Mouse (Mus musculus) ES-E14 (cell line): Measurements from ENCODE around the gene Elmo1. TPM values are rescaled to one million over a fixed set of nuclear protein-coding genes. Genes with fewer than 3 reads are reported as not detected.

Experiments
- DNase-seq: peaks from one replicate; pipeline ENCODE4 v3.0.0-alpha.2; 2013; ENCODE audit warnings: low read depth, low spot score
- H3K27ac ChIP-seq: 2 replicates; pipeline ENCODE4 v1.5.1; 2012; ENCODE audit warnings: low read depth, mild to moderate bottlenecking, low read length, moderate library complexity, mixed read lengths; ENCODE audit not compliant: poor library complexity, insufficient read depth, severe bottlenecking
- H3K36me3 ChIP-seq: 2 replicates; pipeline ENCODE4 v1.6.1; 2012; ENCODE audit warnings: mild to moderate bottlenecking, low read length, moderate library complexity, mixed read lengths; ENCODE audit not compliant: control insufficient read depth, poor library complexity, insufficient read depth, severe bottlenecking
- H3K4me1 ChIP-seq, 2 experiments: fragments of 150-350 bp in 1 of 2; sonication (generic) in 1 of 2; 2 replicates each; pipeline ENCODE4 v1.6.1; 2012; ENCODE audit warnings: low read length in 2 of 2, mild to moderate bottlenecking in 1 of 2, mixed read lengths in 1 of 2; ENCODE audit not compliant: control insufficient read depth in 2 of 2, insufficient read depth in 2 of 2, poor library complexity in 1 of 2
- H3K4me3 ChIP-seq, 2 experiments: fragments of 150-350 bp in 1 of 2; sonication (generic) in 1 of 2; 2 replicates each; pipeline ENCODE4 v1.5.1; 2012; ENCODE audit warnings: low read length in 2 of 2, low read depth in 1 of 2, mild to moderate bottlenecking in 1 of 2, mixed read lengths in 1 of 2; ENCODE audit not compliant: insufficient read depth in 1 of 2, poor library complexity in 1 of 2, severe bottlenecking in 1 of 2
- H3K9ac ChIP-seq: 2 replicates; pipeline ENCODE4 v1.6.1; 2012; ENCODE audit warnings: low read depth, mild to moderate bottlenecking, low read length, mixed read lengths; ENCODE audit not compliant: poor library complexity, insufficient read depth, severe bottlenecking
- H3K9me3 ChIP-seq: fragments of 150-350 bp; sonication (generic); 2 replicates; pipeline ENCODE4 v1.6.1; 2012; ENCODE audit warnings: low read depth, mild to moderate bottlenecking, low read length; ENCODE audit not compliant: control insufficient read depth, insufficient read depth
- CHD2 ChIP-seq: IDR thresholded peaks from 2 replicates; pipeline ENCODE4 v1.6.1; 2014; ENCODE audit warnings: mild to moderate bottlenecking, low read depth, low read length, inconsistent platforms
- HCFC1 ChIP-seq: IDR thresholded peaks from 2 replicates; pipeline ENCODE4 v1.6.1; 2012; ENCODE audit warnings: low read length, inconsistent platforms, borderline replicate concordance; ENCODE audit not compliant: insufficient read depth
- MAFK ChIP-seq: IDR thresholded peaks from 2 replicates; pipeline ENCODE4 v1.6.1; 2014; ENCODE audit warnings: mild to moderate bottlenecking, low read depth, low read length, inconsistent platforms; ENCODE audit not compliant: insufficient read depth
- ZC3H11A ChIP-seq: IDR thresholded peaks from 2 replicates; pipeline ENCODE4 v1.6.1; 2012; ENCODE audit warnings: low read depth, mild to moderate bottlenecking, inconsistent platforms, low read length, borderline replicate concordance
- ZNF384 ChIP-seq: IDR thresholded peaks from 2 replicates; pipeline ENCODE4 v1.6.1; 2012; ENCODE audit warnings: low read depth, low read length, inconsistent platforms
- in situ Hi-C, 2 experiments: fragments of 600-800 bp; cut with MboI; formaldehyde crosslinking; loops; one replicate each; pipeline ENCODE4 v1.15.1; 2025; ENCODE audit warnings: low sequenced_read_pairs in 2 of 2, inconsistent platforms in 1 of 2; ENCODE audit not compliant: unreplicated experiment in 2 of 2
- total RNA-seq: library from RNA; depleted of rRNA; stranded (reverse); fragments of 300-350 nt; gene quantifications from 2 replicates; pipeline ENCODE4 v1.2.3, GENCODE M21; 2012

The Elmo1 gene
- total RNA-seq, 1 experiment = 3.7 TPM

DNA sequence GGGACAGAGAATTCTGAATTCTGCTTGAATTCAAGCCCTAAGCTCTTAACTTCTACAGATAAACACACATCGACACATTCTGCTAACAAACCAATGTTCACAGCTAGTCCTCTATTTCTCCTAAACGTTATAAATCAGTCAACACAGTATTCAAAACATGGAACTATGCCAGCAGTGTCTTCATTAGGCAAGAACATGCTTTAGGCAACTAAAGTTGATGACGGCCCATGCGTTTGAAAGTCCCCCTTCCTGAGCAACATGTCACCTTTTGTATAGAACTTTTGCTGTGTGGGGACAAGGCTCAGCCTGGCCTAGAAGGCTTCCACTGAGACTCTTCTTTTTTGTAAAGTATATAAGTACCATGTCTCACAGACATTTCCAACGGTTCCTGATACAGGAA, 44.6 kb upstream of the Elmo1 start:
- Histone ChIP-seq H3K4me1 (peaks cover 11% of the 10 kb centered on the region in 2 experiments; a peak in 3 of 4 replicates), H3K4me3 (no peak overlapping the region), H3K27ac (no peak overlapping the region), H3K9ac (no peak overlapping the region), H3K36me3 (no peaks in the 10 kb centered on the region), H3K9me3 (no peaks in the 10 kb centered on the region)
- DNase-seq = no peak
- no peak for TF ChIP-seq MAFK
- TF ChIP-seq ZC3H11A = no peak
- no peak for TF ChIP-seq ZNF384
- TF ChIP-seq HCFC1 = no peak
- TF ChIP-seq CHD2 = no peak
- in situ Hi-C loops = no loop called here

DNA sequence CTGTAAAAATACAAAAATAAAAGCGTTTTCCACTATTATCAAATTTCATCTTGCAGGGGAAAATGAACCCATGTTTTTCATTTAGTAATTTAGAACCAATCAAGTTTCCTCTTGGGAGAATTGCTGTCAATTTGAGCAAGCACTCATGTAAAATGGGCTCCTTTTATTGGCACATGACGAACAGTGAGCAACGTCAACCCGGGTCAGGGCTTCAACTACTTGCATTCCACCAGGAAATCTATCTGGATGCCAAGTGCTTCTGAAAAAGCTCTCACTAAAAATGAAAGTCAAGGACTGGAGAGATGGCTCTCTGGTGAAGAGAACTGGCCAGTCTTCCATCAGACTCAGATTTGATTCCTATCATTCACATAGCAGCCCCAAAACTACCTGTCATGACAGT, 44.0 kb upstream of the Elmo1 start:
- in situ Hi-C loops = no loop called here
- H3K36me3 ChIP-seq = no peaks in the 10 kb centered on the region
- no peak overlapping the region for H3K4me3 ChIP-seq
- H3K9ac ChIP-seq = no peak overlapping the region
- DNase-seq = no peak
- no peak overlapping the region for H3K27ac ChIP-seq
- no peaks in the 10 kb centered on the region for H3K9me3 ChIP-seq
- H3K4me1 ChIP-seq = peaks cover 8 to 11% of the 10 kb centered on the region in 2 experiments; a peak in 3 of 4 replicates
- TF ChIP-seq CHD2 = no peak

DNA sequence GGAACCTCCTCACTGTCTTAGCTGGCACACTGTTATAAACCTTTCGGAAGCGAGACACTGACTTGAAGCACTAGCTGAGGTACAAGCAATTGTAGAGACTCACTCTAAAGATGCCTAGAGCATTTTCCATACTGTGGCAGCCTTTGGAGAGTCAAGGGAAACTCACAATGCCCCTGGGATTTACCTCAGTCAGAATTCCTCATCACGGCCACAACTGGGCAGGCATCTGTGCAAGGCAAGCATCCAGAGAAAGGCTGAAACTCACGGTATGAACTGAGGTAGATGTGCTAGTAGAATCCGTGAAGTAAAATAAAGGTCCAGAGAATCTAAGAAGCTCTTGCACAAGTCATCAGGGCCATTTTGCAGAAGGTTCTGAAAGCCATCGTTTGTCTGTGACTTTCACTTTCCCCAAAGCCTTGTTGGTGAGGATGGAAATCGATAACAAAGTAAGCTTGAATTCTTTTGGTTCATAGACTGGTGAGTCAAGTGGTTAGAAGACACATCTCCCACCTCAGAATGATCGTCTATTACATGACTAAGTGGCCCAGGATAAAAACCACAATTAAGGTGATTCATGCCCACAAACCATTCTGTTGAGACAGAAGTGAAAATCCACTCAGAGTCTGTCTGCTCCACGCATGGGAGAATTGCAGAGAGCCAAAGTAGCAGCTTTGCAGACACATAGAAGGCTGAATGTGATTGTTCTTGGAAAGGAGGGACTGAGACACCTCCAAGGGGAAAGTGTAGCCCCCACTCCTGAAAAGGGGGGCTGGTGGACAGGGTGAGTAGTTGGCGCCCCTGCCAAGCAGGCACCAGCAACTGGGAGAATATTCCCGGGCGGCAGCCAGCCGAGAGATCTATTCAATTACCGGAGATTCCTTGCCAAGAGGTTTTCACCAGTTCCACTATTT, 42.2 kb upstream of the Elmo1 start:
- H3K27ac ChIP-seq = no peak overlapping the region
- no peak overlapping the region for H3K4me3 ChIP-seq
- H3K36me3 ChIP-seq = no peaks in the 10 kb centered on the region
- no peaks in the 10 kb centered on the region for H3K9me3 ChIP-seq
- DNase-seq = no peak
- H3K4me1 ChIP-seq = peaks cover 4 to 9% of the 10 kb centered on the region in 2 experiments; a peak in 2 of 4 replicates
- TF ChIP-seq HCFC1 (no peak), MAFK (no peak), CHD2 (no peak), ZNF384 (no peak), ZC3H11A (no peak)
- in situ Hi-C loops = no loop called here
- H3K9ac ChIP-seq = no peak overlapping the region

DNA sequence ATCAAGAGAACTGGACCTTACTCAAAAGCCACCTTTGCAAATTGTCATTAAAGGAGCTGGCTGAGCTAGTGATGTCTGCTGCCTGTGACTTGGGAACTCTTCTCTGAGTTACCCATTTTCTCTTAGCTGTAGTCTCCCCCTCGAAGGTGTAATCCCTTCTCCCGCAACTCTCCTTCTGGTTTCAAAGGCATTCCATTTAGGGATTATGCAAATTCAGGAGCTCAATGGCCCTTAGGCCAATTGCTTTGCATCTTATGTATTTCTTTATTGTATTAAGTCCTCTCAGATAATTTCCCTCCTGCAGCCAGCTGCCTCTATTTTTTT, 41.6 kb upstream of the Elmo1 start:
- no peaks in the 10 kb centered on the region for H3K9me3 ChIP-seq
- in situ Hi-C loops = no loop called here
- H3K9ac ChIP-seq = no peak overlapping the region
- no peak overlapping the region for H3K27ac ChIP-seq
- peaks cover 4 to 9% of the 10 kb centered on the region in 2 experiments; a peak in 2 of 4 replicates for H3K4me1 ChIP-seq
- DNase-seq = no peak
- no peaks in the 10 kb centered on the region for H3K36me3 ChIP-seq
- TF ChIP-seq ZC3H11A (no peak), CHD2 (no peak), MAFK (no peak), HCFC1 (no peak), ZNF384 (no peak)
- no peak overlapping the region for H3K4me3 ChIP-seq
